Mouse (Mus musculus) neural tube, embryonic 13.5 days (tissue): ENCODE measurements around the gene Isg20l2. TPM values are rescaled to one million over a fixed set of nuclear protein-coding genes. Genes with fewer than 3 reads are reported as not detected.
A peak's percentile ranks its signal among the peaks of the same experiment; 100 is the strongest.

Experiments
- ATAC-seq: fragments of 200-750 bp; cut with Nextera tagmentation; 2 replicates; pipeline ENCODE4 v1.8.0; 2017; ENCODE audit warnings: low read depth, mild to moderate bottlenecking, moderate TSS enrichment, moderate library complexity
- H3K27ac ChIP-seq: fragments of 300-500 bp; sonication (generic); replicated peaks from 2 replicates; pipeline ENCODE4 v1.5.1; 2015; ENCODE audit warnings: moderate library complexity, mild to moderate bottlenecking, inconsistent platforms
- H3K27me3 ChIP-seq: fragments of 300-500 bp; sonication (generic); 2 replicates; pipeline ENCODE4 v1.6.1; 2015; ENCODE audit warnings: mild to moderate bottlenecking, inconsistent platforms
- H3K36me3 ChIP-seq: fragments of 300-500 bp; sonication (generic); 2 replicates; pipeline ENCODE4 v1.6.1; 2015; ENCODE audit warnings: mild to moderate bottlenecking, inconsistent platforms
- H3K4me1 ChIP-seq: fragments of 300-500 bp; sonication (generic); replicated peaks from 2 replicates; pipeline ENCODE4 v1.6.1; 2015; ENCODE audit warnings: inconsistent platforms
- H3K4me2 ChIP-seq: fragments of 300-500 bp; sonication (generic); 2 replicates; pipeline ENCODE4 v1.6.1; 2015; ENCODE audit warnings: inconsistent platforms, mild to moderate bottlenecking, moderate library complexity
- H3K4me3 ChIP-seq: fragments of 300-500 bp; sonication (generic); 2 replicates; pipeline ENCODE4 v1.5.1; 2015; ENCODE audit warnings: mild to moderate bottlenecking, inconsistent platforms
- H3K9ac ChIP-seq: fragments of 300-500 bp; sonication (generic); 2 replicates; pipeline ENCODE4 v1.6.1; 2015; ENCODE audit warnings: moderate library complexity, mild to moderate bottlenecking, inconsistent platforms
- H3K9me3 ChIP-seq: fragments of 300-500 bp; sonication (generic); 2 replicates; pipeline ENCODE4 v1.6.1; 2016; ENCODE audit warnings: inconsistent platforms
- WGBS: fragments of 180-500 bp; shearing (Covaris S2); methylation state at CpG from one replicate; pipeline ENCODE4 v1.1.7; 2015; 5-methylcytosine and 5-hydroxymethylcytosine counted together
- polyA plus RNA-seq: library from polyadenylated mRNA; unstranded; fragments of >200 nt; fragmentation: Nextera tagmentation; extraction: Ambion mirVana; gene quantifications from 2 replicates; pipeline ENCODE4 v1.2.1, GENCODE M21; 2015

The Isg20l2 gene
- polyA plus RNA-seq, 1 experiment from 2014 or later = 36.2 TPM

- Histone ChIP-seq H3K4me1 (peaks cover 53% of the 10 kb centered on the region), H3K27ac (peak overlapping the region; percentile 89), H3K9me3 (no peaks in the 10 kb centered on the region), H3K36me3 (peaks cover 14% of the 10 kb centered on the region), H3K4me3 (peak overlapping the region; percentile 66), H3K27me3 (no peaks in the 10 kb centered on the region; the same call in 1 of the 2 replicates), H3K9ac (peak overlapping the region; percentile 91), H3K4me2 (peak overlapping the region; percentile 95)
- ATAC-seq = peak; percentile 18; the same call in 1 of the 2 replicates
- under 1% methylated on average over 59 of the region's 60 CpGs for WGBS
Measured at GRCm38 (mm10) chr3:87971489-87972202, 41.5 kb downstream of the Isg20l2 start.

GRCm38 (mm10) chr3:87972203-87972664 is 42.1 kb downstream of the Isg20l2 start:
- 6% methylated on average over 8 of the region's 8 CpGs for WGBS
- ATAC-seq = peak; percentile 57
- Histone ChIP-seq H3K36me3 (peaks cover 19% of the 10 kb centered on the region), H3K9ac (peak overlapping the region; percentile 91), H3K4me3 (peak overlapping the region; percentile 66), H3K4me2 (peak overlapping the region; percentile 95), H3K9me3 (no peaks in the 10 kb centered on the region), H3K4me1 (peaks cover 53% of the 10 kb centered on the region), H3K27ac (peak overlapping the region; percentile 89), H3K27me3 (no peaks in the 10 kb centered on the region; the same call in 1 of the 2 replicates)

- peaks cover 25% of the 10 kb centered on the region for H3K36me3 ChIP-seq
- no peak for ATAC-seq
- peak overlapping the region; percentile 95 for H3K4me2 ChIP-seq
- peak overlapping the region; percentile 91 for H3K9ac ChIP-seq
- peak overlapping the region; percentile 89 for H3K27ac ChIP-seq
- H3K9me3 ChIP-seq = no peaks in the 10 kb centered on the region
- WGBS = 20% methylated on average over 5 of the region's 5 CpGs
- peaks cover 53% of the 10 kb centered on the region for H3K4me1 ChIP-seq
- no peaks in the 10 kb centered on the region; the same call in 1 of the 2 replicates for H3K27me3 ChIP-seq
- H3K4me3 ChIP-seq = peak overlapping the region; percentile 66
Measured at GRCm38 (mm10) chr3:87972776-87973175, 42.7 kb downstream of the Isg20l2 start.

GRCm38 (mm10) chr3:87973593-87974380 is 43.7 kb downstream of the Isg20l2 start:
- Histone ChIP-seq H3K27ac (peak overlapping the region; percentile 89), H3K36me3 (peaks cover 25% of the 10 kb centered on the region), H3K27me3 (no peaks in the 10 kb centered on the region; the same call in 1 of the 2 replicates), H3K4me1 (peaks cover 56% of the 10 kb centered on the region), H3K9me3 (no peaks in the 10 kb centered on the region), H3K4me2 (peak overlapping the region; percentile 95), H3K4me3 (peak overlapping the region; percentile 66), H3K9ac (peak overlapping the region; percentile 91)
- ATAC-seq = no peak
- WGBS = 14% methylated on average over 14 of the region's 14 CpGs

- peaks cover 25% of the 10 kb centered on the region for H3K36me3 ChIP-seq
- 8% methylated on average over 12 of the region's 12 CpGs for whole genome bisulfite sequencing
- H3K27me3 ChIP-seq = no peaks in the 10 kb centered on the region; the same call in 1 of the 2 replicates
- H3K9ac ChIP-seq = peak overlapping the region; percentile 91
- peak; percentile 28 for ATAC-seq
- no peaks in the 10 kb centered on the region for H3K9me3 ChIP-seq
- H3K4me3 ChIP-seq = peak overlapping the region; percentile 66
- H3K27ac ChIP-seq = peak overlapping the region; percentile 89
- H3K4me2 ChIP-seq = peak overlapping the region; percentile 95
- peaks cover 57% of the 10 kb centered on the region for H3K4me1 ChIP-seq
Measured at GRCm38 (mm10) chr3:87974381-87974987, 44.4 kb downstream of the Isg20l2 start.

- Histone ChIP-seq H3K36me3 (peaks cover 25% of the 10 kb centered on the region), H3K4me2 (no peak overlapping the region), H3K9ac (0 out of 2 replicates have a peak overlapping the region, but pooled peaks have one; percentile 38), H3K4me1 (peaks cover 62% of the 10 kb centered on the region), H3K9me3 (no peaks in the 10 kb centered on the region), H3K27me3 (no peaks in the 10 kb centered on the region), H3K4me3 (no peak overlapping the region), H3K27ac (no peak overlapping the region)
- ATAC-seq = no peak
- WGBS = 90% methylated on average over 5 of the region's 5 CpGs
Measured at GRCm38 (mm10) chr3:87979493-87979892, 49.4 kb downstream of the Isg20l2 start.

- H3K36me3 ChIP-seq = peaks cover 25% of the 10 kb centered on the region
- H3K9ac ChIP-seq = peak overlapping the region; percentile 38; the same call in 1 of the 2 replicates
- H3K4me2 ChIP-seq = no peak overlapping the region
- H3K9me3 ChIP-seq = no peaks in the 10 kb centered on the region
- H3K4me3 ChIP-seq = no peak overlapping the region
- H3K4me1 ChIP-seq = peaks cover 62% of the 10 kb centered on the region
- no peak overlapping the region for H3K27ac ChIP-seq
- 68% methylated on average over 3 of the region's 3 CpGs for WGBS
- ATAC-seq = no peak
- no peaks in the 10 kb centered on the region for H3K27me3 ChIP-seq
Measured at GRCm38 (mm10) chr3:87980085-87980484, 50.0 kb downstream of the Isg20l2 start.

- Histone ChIP-seq H3K9ac (0 out of 2 replicates have a peak overlapping the region, but pooled peaks have one; percentile 31), H3K27me3 (no peaks in the 10 kb centered on the region), H3K4me1 (peaks cover 66% of the 10 kb centered on the region), H3K4me2 (no peak overlapping the region), H3K9me3 (no peaks in the 10 kb centered on the region), H3K27ac (no peak overlapping the region), H3K4me3 (no peak overlapping the region), H3K36me3 (peaks cover 21% of the 10 kb centered on the region)
- ATAC-seq = no peak
- 71% methylated on average over 5 of the region's 5 CpGs for WGBS
Measured at GRCm38 (mm10) chr3:87980728-87981127, 50.6 kb downstream of the Isg20l2 start.

GRCm38 (mm10) chr3:87981214-87981760 is 51.2 kb downstream of the Isg20l2 start:
- no peak overlapping the region for H3K9ac ChIP-seq
- peaks cover 15% of the 10 kb centered on the region for H3K36me3 ChIP-seq
- H3K9me3 ChIP-seq = no peaks in the 10 kb centered on the region
- H3K4me3 ChIP-seq = no peak overlapping the region
- no peak for ATAC-seq
- peak overlapping the region; percentile 81; the same call in 1 of the 2 replicates for H3K27ac ChIP-seq
- WGBS = 86% methylated on average over 6 of the region's 6 CpGs
- peaks cover 71% of the 10 kb centered on the region for H3K4me1 ChIP-seq
- no peaks in the 10 kb centered on the region for H3K27me3 ChIP-seq
- no peak overlapping the region for H3K4me2 ChIP-seq

GRCm38 (mm10) chr3:87981894-87982835 is 52.1 kb downstream of the Isg20l2 start:
- Histone ChIP-seq H3K9ac (peak overlapping the region; percentile 54), H3K4me2 (0 out of 2 replicates have a peak overlapping the region, but pooled peaks have one; percentile 39)
- 40% methylated on average over 12 of the region's 12 CpGs for WGBS

More at GRCm38 (mm10) chr3:87981894-87982835, 52.1 kb downstream of the Isg20l2 start:
- Histone ChIP-seq H3K36me3 (peaks cover 6% of the 10 kb centered on the region), H3K27ac (peak overlapping the region; percentile 81), H3K4me1 (peaks cover 79% of the 10 kb centered on the region), H3K9me3 (no peaks in the 10 kb centered on the region), H3K27me3 (no peaks in the 10 kb centered on the region), H3K4me3 (no peak overlapping the region)
- no peak for ATAC-seq
